Mouse (Mus musculus) lung, postnatal 10 days (tissue): ENCODE results near the gene Fdxr.

Experiments used
- DNase-seq: peaks from one replicate; pipeline ENCODE4 v3.0.0; 2021

Fdxr gene

GRCm38 (mm10) chr11:115233526-115234290, 43.1 kb downstream of the Fdxr start:
- DNase-seq, result peak; percentile 59

DNA sequence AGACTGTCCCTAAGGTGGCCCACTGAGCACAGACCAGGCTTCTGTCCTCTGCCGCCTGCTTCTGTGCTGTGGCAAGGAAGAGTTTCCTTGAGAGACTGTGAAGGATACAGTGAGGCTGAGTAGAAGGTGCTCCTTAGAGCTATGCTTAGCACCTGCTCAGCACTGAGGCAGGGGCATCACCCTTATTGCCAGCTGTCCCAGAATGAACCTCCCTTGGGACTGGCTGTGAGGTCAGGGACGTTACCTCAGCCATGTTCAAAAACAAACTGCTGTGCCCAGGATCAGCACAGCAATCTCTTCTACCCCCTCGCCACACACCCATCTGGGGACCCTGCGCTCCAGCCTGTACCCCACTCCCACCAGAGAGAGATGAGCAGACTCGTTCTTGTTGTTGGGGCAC, 44.0 kb downstream of the Fdxr start:
- DNase-seq, result no peak

- no peak for DNase-seq
Observed at GRCm38 (mm10) chr11:115231924-115232323, 44.9 kb downstream of the Fdxr start.

GRCm38 (mm10) chr11:115231168-115231915, 45.5 kb downstream of the Fdxr start:
- no peak for DNase-seq

DNA sequence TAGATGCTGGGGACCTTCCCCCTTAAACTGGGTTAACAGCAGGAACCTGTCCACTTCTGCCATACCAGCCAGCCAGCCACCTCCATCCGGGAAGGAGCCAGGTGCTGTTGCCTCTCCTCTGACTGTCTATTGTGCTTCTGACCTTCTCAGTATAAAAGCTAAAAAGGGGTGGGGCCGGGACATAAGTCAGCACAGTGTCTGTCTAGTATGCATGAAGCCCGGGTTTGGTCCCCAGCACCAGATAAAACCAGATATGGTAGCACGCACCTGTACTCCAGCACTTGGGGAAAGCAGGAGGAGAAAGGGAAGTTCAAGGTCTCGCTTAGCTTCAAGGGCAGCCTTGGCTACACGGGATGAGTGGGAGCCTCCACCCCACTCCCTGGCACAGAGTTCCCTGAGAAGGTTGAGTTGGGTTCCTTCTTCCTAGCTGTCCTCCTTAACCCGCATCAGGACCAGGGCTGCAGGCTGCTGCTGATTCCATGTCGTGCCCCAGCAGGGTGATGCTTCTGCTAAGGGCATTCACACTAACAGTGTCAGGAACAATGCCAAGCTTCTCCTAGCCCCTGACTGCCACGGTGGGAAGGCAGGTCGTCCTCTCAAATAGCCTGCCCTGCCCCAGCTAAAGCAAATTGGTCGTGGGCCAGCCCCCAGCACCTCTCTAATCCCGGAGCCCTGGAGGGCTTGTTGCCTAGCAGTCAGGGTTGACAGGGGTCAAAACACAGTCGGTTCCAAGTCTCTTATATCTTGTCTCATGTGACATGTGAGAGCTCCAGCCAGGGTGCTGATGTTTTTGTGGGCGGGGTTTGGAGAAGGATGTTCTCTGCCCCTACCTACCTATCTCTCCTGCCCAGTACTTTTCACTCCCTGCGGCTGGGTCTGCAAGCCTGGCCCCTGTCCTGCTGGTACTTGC, 47.6 kb downstream of the Fdxr start:
- DNase-seq, result no peak

- no peak for DNase-seq
Observed at GRCm38 (mm10) chr11:115228430-115228829, 48.4 kb downstream of the Fdxr start.

GRCm38 (mm10) chr11:115227640-115228039, 49.2 kb downstream of the Fdxr start:
- no peak for DNase-seq

- peak; percentile 76 for DNase-seq
Observed at GRCm38 (mm10) chr11:115226811-115227491, 49.9 kb downstream of the Fdxr start.

- DNase-seq, result no peak
Observed at GRCm38 (mm10) chr11:115225301-115225700, 51.5 kb downstream of the Fdxr start.

- DNase-seq, result peak; percentile 81
Observed at GRCm38 (mm10) chr11:115224889-115225288, 52.0 kb downstream of the Fdxr start.

DNA sequence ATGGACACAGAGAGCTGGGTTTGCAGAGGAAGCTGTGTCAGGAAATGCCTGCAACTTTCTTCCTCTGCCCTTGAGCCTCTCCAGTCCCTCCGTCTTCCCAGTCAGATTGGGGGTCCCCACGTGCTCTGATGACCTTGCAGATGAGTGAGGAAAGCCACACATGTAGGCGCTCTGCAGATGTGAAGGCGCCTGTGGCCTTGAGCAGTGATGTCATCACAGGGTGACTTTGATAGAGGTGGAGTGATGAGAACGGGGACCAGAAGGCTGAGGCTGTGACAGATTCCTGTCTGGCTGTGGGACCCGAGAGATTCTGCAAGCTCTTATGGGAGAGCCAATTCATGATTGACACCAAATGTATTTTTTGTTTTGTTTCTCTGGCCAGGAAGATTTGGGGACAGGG, 53.0 kb downstream of the Fdxr start:
- no peak for DNase-seq

GRCm38 (mm10) chr11:115223451-115223850, 53.4 kb downstream of the Fdxr start:
- DNase-seq, result no peak

GRCm38 (mm10) chr11:115222570-115222969, 54.3 kb downstream of the Fdxr start:
- peak; percentile 67 for DNase-seq

GRCm38 (mm10) chr11:115222077-115222476, 54.8 kb downstream of the Fdxr start:
- DNase-seq, result peak; percentile 71

DNA sequence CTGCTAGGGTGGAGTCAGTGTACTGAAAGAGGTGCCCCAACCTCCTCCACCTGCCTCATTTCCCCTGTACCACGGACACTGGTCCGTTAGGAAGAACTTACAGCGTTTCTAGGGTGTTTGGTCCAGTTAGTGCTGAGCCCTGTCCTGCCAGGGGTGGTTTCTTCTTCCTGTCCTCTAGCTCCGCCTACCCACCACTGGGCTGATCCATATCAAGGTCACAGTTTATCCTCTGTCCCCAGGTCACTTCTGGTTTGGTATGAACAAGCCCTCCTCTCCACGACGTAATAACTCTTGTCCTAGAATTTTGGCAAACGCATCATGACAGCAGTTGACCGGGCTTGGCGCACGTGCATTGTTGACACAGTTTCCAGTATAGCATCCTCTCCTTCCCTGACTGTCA, 57.2 kb downstream of the Fdxr start:
- DNase-seq, result peak; percentile 51

DNA sequence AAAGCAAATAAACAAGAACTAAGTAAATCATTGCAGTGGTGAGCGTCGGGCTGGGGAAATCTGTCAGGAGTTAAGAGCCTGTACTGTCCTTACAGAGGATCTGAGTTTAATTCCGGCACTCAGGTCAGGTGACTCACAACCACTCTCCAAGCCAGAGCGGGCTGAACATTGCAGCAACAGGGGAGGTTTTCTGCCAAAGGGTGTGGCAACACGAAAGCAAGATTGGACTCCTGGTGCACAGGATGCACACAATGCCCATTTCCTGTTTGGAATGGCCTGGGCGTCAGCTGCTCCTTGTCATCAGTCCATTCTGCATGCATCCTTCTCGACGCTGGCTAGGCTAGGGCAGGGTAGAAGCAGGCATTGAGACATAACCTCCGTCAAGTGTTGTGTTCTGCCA, 57.6 kb downstream of the Fdxr start:
- peak; percentile 83 for DNase-seq
